Mouse (Mus musculus): ENCODE results near the gene Yrdc. TPM values are rescaled to one million over a fixed set of nuclear protein-coding genes. Genes with fewer than 3 reads are reported as not detected.
A peak's percentile ranks its signal among the peaks of the same experiment; 100 is the strongest.

The Yrdc gene
- 43.5 and 49.2 TPM in 2 replicates for polyA plus RNA-seq (2014; fragmentation: Nextera tagmentation; extraction: Ambion mirVana)

DNA sequence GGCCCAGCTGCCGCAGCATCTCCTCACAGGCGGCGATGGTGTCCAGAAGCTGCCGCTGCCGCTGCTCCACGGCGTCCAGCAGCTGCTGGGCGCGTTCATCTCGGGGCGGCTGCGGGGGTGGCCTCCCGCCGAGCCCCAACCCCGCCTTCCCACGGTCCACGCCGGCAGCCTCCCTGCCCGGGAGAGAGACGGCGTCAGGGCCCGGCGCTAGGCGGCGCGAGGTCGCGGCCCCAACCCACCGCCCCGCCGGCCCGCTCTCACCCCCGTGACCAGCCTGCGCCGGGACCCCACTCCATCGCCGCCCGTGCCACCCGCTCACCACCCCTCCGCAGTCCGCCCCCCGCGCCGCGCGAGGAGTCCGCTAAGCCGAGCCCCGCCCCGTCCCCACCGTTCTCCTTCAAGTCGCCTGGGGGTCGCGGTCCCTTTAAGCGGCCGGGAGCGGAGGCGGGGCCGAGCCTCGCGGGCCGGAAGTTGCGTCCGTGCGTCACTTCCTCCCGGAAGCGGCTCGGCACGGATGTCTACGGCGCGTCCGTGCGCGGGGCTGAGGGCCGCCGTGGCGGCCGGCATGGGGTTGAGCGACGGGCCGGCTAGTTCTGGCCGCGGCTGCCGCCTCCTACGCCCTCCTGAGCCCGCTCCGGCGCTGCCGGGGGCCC, at the start of gene Yrdc:
Yrdc (plus strand) TSS at position 419 of the 653 bp plus-strand sequence.
- WGBS: under 1% methylated on average over 90 of the region's 90 CpGs
- Histone ChIP-seq H3K36me3 (ENCODE audit: control insufficient read depth, insufficient read depth, low read length) (peaks cover 20% of the 10 kb centered on the region), H3K27me3 (replicated peaks; ENCODE audit: control insufficient read depth, insufficient read depth, low read length) (no peaks in the 10 kb centered on the region), H3K27ac (ENCODE audit: low read depth, low read length) (peak within 1 kb of the TSS; percentile 83), H3K4me3 (ENCODE audit: low read depth, low read length) (peak within 1 kb of the TSS; percentile 90), H3K4me2 (peak within 1 kb of the TSS; percentile 97), H3K9me3 (ENCODE audit: control insufficient read depth, low read length) (no peaks in the 10 kb centered on the region), H3K9ac (ENCODE audit: low read depth, low read length) (peak within 1 kb of the TSS; percentile 95), H3K4me1 (replicated peaks; ENCODE audit: control insufficient read depth, insufficient read depth, low read length) (peaks cover 13% of the 10 kb centered on the region)
- ATAC-seq (replicated peaks; ENCODE audit: low FRiP score): peak; percentile 90
- peak; percentile 95 for DNase-seq (ENCODE audit: low spot score)

DNA sequence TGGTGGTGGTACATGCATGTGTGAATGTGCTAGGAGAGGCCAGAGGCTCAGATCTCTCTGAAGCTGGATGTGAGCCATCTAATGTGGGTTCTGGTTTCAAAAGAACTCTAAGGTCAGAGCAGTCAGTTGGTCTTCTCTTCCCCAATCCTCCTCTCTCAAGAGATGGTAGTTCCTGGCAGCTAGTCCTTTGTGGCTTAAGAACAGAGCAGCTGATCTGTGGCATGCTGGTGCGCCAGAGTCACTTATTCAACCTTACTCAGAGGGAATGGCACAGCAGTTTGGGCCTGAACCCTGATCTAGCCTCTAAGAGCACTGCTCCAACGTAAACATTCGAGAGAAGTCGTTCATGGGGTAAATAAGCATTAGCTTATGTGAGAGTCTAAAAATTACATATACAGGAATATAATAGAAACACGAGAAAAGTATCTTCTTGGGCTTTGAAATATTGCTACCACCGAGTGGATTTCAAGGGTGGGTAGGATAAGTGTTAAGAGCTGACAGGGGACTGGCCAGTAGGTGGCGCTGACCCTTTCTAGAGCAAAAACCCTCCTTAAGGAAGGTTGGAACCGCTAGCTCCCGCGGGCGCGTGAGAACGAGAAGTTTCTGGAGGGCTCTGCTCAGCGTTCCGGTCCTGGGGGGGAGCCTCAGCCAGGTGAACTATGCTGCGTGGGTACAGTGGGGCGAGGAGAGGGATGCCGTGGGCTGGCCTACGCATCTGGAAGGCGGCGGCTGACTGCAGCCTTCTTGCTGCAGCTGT, 48.7 kb upstream of the Yrdc start, which contains the start of gene Mtf1:
Mtf1 (plus strand) TSS at position 553 of the 757 bp plus-strand sequence.
- H3K36me3 ChIP-seq (ENCODE audit: control insufficient read depth, insufficient read depth, low read length): peaks cover 22% of the 10 kb centered on the region
- 4% methylated on average over 21 of the region's 21 CpGs for WGBS
- peak within 1 kb of the TSS; percentile 99 for H3K27ac ChIP-seq (ENCODE audit: low read depth, low read length)
- peaks cover 13% of the 10 kb centered on the region for H3K4me1 ChIP-seq (replicated peaks; ENCODE audit: control insufficient read depth, insufficient read depth, low read length)
- peak within 1 kb of the TSS; percentile 99 for H3K9ac ChIP-seq (ENCODE audit: low read depth, low read length)
- peak; percentile 76 for ATAC-seq (replicated peaks; ENCODE audit: low FRiP score)
- no peaks in the 10 kb centered on the region for H3K9me3 ChIP-seq (ENCODE audit: control insufficient read depth, low read length)
- peak within 1 kb of the TSS; percentile 91 for H3K4me2 ChIP-seq
- H3K27me3 ChIP-seq (replicated peaks; ENCODE audit: control insufficient read depth, insufficient read depth, low read length): no peaks in the 10 kb centered on the region
- H3K4me3 ChIP-seq (ENCODE audit: low read depth, low read length): peak within 1 kb of the TSS; percentile 92
- DNase-seq (ENCODE audit: low spot score): peak; percentile 79

GRCm38 (mm10) chr4:124802309-124803260, 47.9 kb upstream of the Yrdc start:
- peak overlapping the region; percentile 99 for H3K27ac ChIP-seq (ENCODE audit: low read depth, low read length)
- ATAC-seq (replicated peaks; ENCODE audit: low FRiP score): peak; percentile 98
- H3K4me2 ChIP-seq: peak overlapping the region; percentile 91
- peak overlapping the region; percentile 92 for H3K4me3 ChIP-seq (ENCODE audit: low read depth, low read length)
- H3K9ac ChIP-seq (ENCODE audit: low read depth, low read length): peak overlapping the region; percentile 99
- peaks cover 20% of the 10 kb centered on the region for H3K36me3 ChIP-seq (ENCODE audit: control insufficient read depth, insufficient read depth, low read length)
- WGBS: under 1% methylated on average over 53 of the region's 53 CpGs
- DNase-seq (ENCODE audit: low spot score): peak; percentile 98
- H3K27me3 ChIP-seq (replicated peaks; ENCODE audit: control insufficient read depth, insufficient read depth, low read length): no peaks in the 10 kb centered on the region
- H3K4me1 ChIP-seq (replicated peaks; ENCODE audit: control insufficient read depth, insufficient read depth, low read length): peaks cover 20% of the 10 kb centered on the region
- H3K9me3 ChIP-seq (ENCODE audit: control insufficient read depth, low read length): no peaks in the 10 kb centered on the region

DNA sequence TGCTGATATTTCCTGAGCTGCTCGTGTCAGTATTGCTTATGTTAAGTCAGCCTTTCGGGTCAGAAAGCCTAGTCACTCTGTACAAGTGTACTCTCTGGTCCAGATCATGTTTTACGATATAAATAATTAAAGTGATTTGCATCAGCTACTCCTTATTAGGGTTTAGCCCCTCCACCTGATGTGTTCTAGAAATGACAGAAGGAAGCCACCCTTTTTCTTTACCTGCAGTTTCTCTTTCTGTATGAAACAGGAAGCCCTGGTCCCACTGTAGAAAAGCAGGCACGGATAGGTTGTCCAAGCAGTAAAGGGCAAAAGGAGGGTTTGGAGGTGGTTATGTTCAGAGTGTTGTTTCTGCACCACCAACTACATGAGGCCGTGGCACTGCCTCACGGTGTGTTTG, 47.1 kb upstream of the Yrdc start:
- 56% methylated on average over 6 of the region's 6 CpGs for WGBS
- Histone ChIP-seq H3K4me1 (replicated peaks; ENCODE audit: control insufficient read depth, insufficient read depth, low read length) (peaks cover 26% of the 10 kb centered on the region), H3K4me3 (ENCODE audit: low read depth, low read length) (peak overlapping the region; percentile 92), H3K9me3 (ENCODE audit: control insufficient read depth, low read length) (no peaks in the 10 kb centered on the region), H3K4me2 (peak overlapping the region; percentile 91), H3K9ac (ENCODE audit: low read depth, low read length) (peak overlapping the region; percentile 99), H3K36me3 (ENCODE audit: control insufficient read depth, insufficient read depth, low read length) (peaks cover 22% of the 10 kb centered on the region), H3K27me3 (replicated peaks; ENCODE audit: control insufficient read depth, insufficient read depth, low read length) (no peaks in the 10 kb centered on the region), H3K27ac (ENCODE audit: low read depth, low read length) (peak overlapping the region; percentile 99)
- ATAC-seq (replicated peaks; ENCODE audit: low FRiP score): no peak
- no peak for DNase-seq (ENCODE audit: low spot score)

- Histone ChIP-seq H3K4me1 (replicated peaks; ENCODE audit: control insufficient read depth, insufficient read depth, low read length) (peaks cover 38% of the 10 kb centered on the region), H3K9ac (ENCODE audit: low read depth, low read length) (0 out of 2 replicates have a peak overlapping the region, but pooled peaks have one; percentile 1), H3K27me3 (replicated peaks; ENCODE audit: control insufficient read depth, insufficient read depth, low read length) (no peaks in the 10 kb centered on the region), H3K4me3 (ENCODE audit: low read depth, low read length) (0 out of 2 replicates have a peak overlapping the region, but pooled peaks have one; percentile 7), H3K9me3 (ENCODE audit: control insufficient read depth, low read length) (no peaks in the 10 kb centered on the region), H3K27ac (ENCODE audit: low read depth, low read length) (no peak overlapping the region; the same call in 1 of the 2 replicates), H3K36me3 (ENCODE audit: control insufficient read depth, insufficient read depth, low read length) (peaks cover 27% of the 10 kb centered on the region), H3K4me2 (peak overlapping the region; percentile 34; the same call in 1 of the 2 replicates)
- no peak for ATAC-seq (replicated peaks; ENCODE audit: low FRiP score)
- DNase-seq (ENCODE audit: low spot score): no peak
- 49% methylated on average over 5 of the region's 5 CpGs for WGBS
Measured at GRCm38 (mm10) chr4:124808511-124808910, 42.0 kb upstream of the Yrdc start.

GRCm38 (mm10) chr4:124809136-124809883, 41.2 kb upstream of the Yrdc start:
- H3K9ac ChIP-seq (ENCODE audit: low read depth, low read length): no peak overlapping the region
- H3K36me3 ChIP-seq (ENCODE audit: control insufficient read depth, insufficient read depth, low read length): peaks cover 27% of the 10 kb centered on the region
- H3K27ac ChIP-seq (ENCODE audit: low read depth, low read length): peak overlapping the region; percentile 13; the same call in 1 of the 2 replicates
- H3K27me3 ChIP-seq (replicated peaks; ENCODE audit: control insufficient read depth, insufficient read depth, low read length): no peaks in the 10 kb centered on the region
- H3K4me2 ChIP-seq: peak overlapping the region; percentile 12; the same call in 1 of the 2 replicates
- 56% methylated on average over 9 of the region's 9 CpGs for WGBS
- H3K4me3 ChIP-seq (ENCODE audit: low read depth, low read length): no peak overlapping the region
- no peak for ATAC-seq (replicated peaks; ENCODE audit: low FRiP score)
- H3K9me3 ChIP-seq (ENCODE audit: control insufficient read depth, low read length): no peaks in the 10 kb centered on the region
- peaks cover 37% of the 10 kb centered on the region for H3K4me1 ChIP-seq (replicated peaks; ENCODE audit: control insufficient read depth, insufficient read depth, low read length)
- DNase-seq (ENCODE audit: low spot score): no peak

DNA sequence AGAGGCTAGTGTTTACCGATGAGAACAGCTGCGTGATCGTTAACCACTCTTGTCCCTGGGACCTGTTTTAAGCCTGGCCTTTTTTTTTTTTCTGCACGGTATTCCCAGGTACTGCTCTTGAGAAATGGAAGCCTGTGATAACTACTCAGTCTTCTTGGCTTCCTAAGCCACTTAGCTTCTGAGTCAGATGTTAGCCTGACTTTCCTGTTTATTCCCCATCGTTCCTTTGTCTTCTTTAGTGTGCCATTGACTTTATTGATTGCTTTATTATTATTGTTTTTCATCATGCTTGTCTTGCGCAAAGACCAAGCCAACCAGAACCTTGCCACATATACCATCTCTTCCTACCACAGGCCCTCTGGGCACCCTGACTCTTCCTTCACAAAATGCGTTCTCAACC, 40.4 kb upstream of the Yrdc start:
- Histone ChIP-seq H3K36me3 (ENCODE audit: control insufficient read depth, insufficient read depth, low read length) (peaks cover 26% of the 10 kb centered on the region), H3K9me3 (ENCODE audit: control insufficient read depth, low read length) (no peaks in the 10 kb centered on the region), H3K4me2 (no peak overlapping the region), H3K27me3 (replicated peaks; ENCODE audit: control insufficient read depth, insufficient read depth, low read length) (no peaks in the 10 kb centered on the region), H3K4me3 (ENCODE audit: low read depth, low read length) (no peak overlapping the region), H3K4me1 (replicated peaks; ENCODE audit: control insufficient read depth, insufficient read depth, low read length) (peaks cover 37% of the 10 kb centered on the region), H3K9ac (ENCODE audit: low read depth, low read length) (no peak overlapping the region), H3K27ac (ENCODE audit: low read depth, low read length) (peak overlapping the region; percentile 13)
- DNase-seq (ENCODE audit: low spot score) (no peak), ATAC-seq (replicated peaks; ENCODE audit: low FRiP score) (no peak)
- 87% methylated on average over 7 of the region's 7 CpGs for WGBS
